Mouse (Mus musculus) midbrain, embryonic 13.5 days (tissue): ENCODE results near the gene St3gal6. TPM values are rescaled to one million over a fixed set of nuclear protein-coding genes. Genes with fewer than 3 reads are reported as not detected.
"Not testable (repeated sequence)": the region's sequence is repeated elsewhere in the genome, so short reads cannot be mapped to it uniquely, and the experiment has no call there.

ENCODE experiments used
- ATAC-seq: fragments of 200-750 bp; cut with Nextera tagmentation; 2 replicates; pipeline ENCODE4 v1.8.0; 2017; ENCODE audit warnings: mild to moderate bottlenecking, moderate TSS enrichment, moderate library complexity
- H3K27ac ChIP-seq: fragments of 300-500 bp; sonication (generic); 2 replicates; pipeline ENCODE4 v1.5.1; 2015; ENCODE audit warnings: inconsistent platforms, mild to moderate bottlenecking, moderate library complexity
- H3K27me3 ChIP-seq: fragments of 300-500 bp; sonication (generic); 2 replicates; pipeline ENCODE4 v1.6.1; 2015; ENCODE audit warnings: mild to moderate bottlenecking, inconsistent platforms
- H3K36me3 ChIP-seq: fragments of 300-500 bp; sonication (generic); 2 replicates; pipeline ENCODE4 v1.6.1; 2015; ENCODE audit warnings: mild to moderate bottlenecking, inconsistent platforms
- H3K4me1 ChIP-seq: fragments of 300-500 bp; sonication (generic); replicated peaks from 2 replicates; pipeline ENCODE4 v1.6.1; 2015; ENCODE audit warnings: inconsistent platforms
- H3K4me2 ChIP-seq: fragments of 300-500 bp; sonication (generic); replicated peaks from 2 replicates; pipeline ENCODE4 v1.6.1; 2015; ENCODE audit warnings: moderate library complexity, mild to moderate bottlenecking, inconsistent platforms
- H3K4me3 ChIP-seq: fragments of 300-500 bp; sonication (generic); replicated peaks from 2 replicates; pipeline ENCODE4 v1.5.1; 2015; ENCODE audit warnings: mild to moderate bottlenecking, inconsistent platforms
- H3K9ac ChIP-seq: fragments of 300-500 bp; sonication (generic); replicated peaks from 2 replicates; pipeline ENCODE4 v1.6.1; 2015; ENCODE audit warnings: mild to moderate bottlenecking, inconsistent platforms
- H3K9me3 ChIP-seq: fragments of 300-500 bp; sonication (generic); 2 replicates; pipeline ENCODE4 v1.6.1; 2016; ENCODE audit warnings: mild to moderate bottlenecking, inconsistent platforms
- WGBS: fragments of 180-500 bp; shearing (Covaris S2); methylation state at CpG from one replicate; pipeline ENCODE4 v1.1.7; 2015; 5-methylcytosine and 5-hydroxymethylcytosine counted together
- polyA plus RNA-seq: library from polyadenylated mRNA; unstranded; fragments of >200 nt; fragmentation: Nextera tagmentation; extraction: Ambion mirVana; gene quantifications from 2 replicates; pipeline ENCODE4 v1.2.1, GENCODE M21; 2015

Gene St3gal6
- polyA plus RNA-seq, 1 experiment from 2014 or later, result 8.3 TPM

DNA sequence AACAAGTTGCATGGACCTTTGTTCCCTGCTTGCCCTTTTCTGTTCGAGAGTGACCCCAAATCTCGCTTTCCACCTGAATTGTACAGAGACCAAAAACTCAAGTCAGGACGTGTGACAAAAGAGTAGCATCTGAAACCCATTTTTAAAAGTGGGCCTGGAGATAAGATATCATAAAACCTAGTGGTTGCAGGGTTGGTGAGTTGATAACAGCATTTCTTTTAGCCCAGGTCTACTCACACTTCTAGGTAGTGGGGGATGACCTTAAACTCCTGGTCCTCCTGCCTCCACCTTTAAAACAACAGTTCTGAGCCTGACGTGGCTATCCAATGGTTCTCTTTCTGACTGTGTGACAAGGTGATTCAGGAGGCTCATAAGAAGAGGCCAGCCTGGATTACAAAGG, 53.2 kb downstream of the St3gal6 start:
- no peaks in the 10 kb centered on the region for H3K4me1 ChIP-seq
- H3K9ac ChIP-seq, result no peak overlapping the region
- H3K36me3 ChIP-seq, result peaks cover 32% of the 10 kb centered on the region
- no peak overlapping the region for H3K27ac ChIP-seq
- H3K9me3 ChIP-seq, result no peaks in the 10 kb centered on the region
- no peaks in the 10 kb centered on the region for H3K27me3 ChIP-seq
- H3K4me2 ChIP-seq, result no peak overlapping the region
- 88% methylated on average over 4 of the region's 4 CpGs for WGBS
- no peak for ATAC-seq
- no peak overlapping the region for H3K4me3 ChIP-seq

DNA sequence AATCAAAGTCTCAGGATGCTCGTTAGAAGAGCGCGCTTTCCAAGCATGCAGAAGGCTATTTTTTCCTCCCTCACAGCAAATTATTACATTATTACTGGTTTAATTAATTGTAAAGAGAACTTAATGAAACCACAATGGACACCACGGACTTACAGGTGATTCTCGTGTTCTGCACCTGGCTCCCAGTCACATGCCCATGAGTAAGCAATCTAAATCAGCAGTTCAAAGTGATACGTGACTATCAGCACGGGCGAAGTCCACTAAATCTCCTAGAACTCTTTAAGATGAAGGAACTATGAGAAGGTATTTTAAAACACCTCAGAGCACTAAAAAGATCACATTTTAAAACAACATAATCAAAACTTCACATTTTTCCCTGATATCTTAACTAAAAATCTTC, 54.0 kb downstream of the St3gal6 start:
- no peak for ATAC-seq
- no peak overlapping the region for H3K9ac ChIP-seq
- no peaks in the 10 kb centered on the region for H3K9me3 ChIP-seq
- peaks cover 40% of the 10 kb centered on the region for H3K36me3 ChIP-seq
- no peak overlapping the region for H3K27ac ChIP-seq
- no peak overlapping the region for H3K4me3 ChIP-seq
- 90% methylated on average over 8 of the region's 8 CpGs for WGBS
- no peak overlapping the region for H3K4me2 ChIP-seq
- no peaks in the 10 kb centered on the region for H3K27me3 ChIP-seq
- no peaks in the 10 kb centered on the region for H3K4me1 ChIP-seq

DNA sequence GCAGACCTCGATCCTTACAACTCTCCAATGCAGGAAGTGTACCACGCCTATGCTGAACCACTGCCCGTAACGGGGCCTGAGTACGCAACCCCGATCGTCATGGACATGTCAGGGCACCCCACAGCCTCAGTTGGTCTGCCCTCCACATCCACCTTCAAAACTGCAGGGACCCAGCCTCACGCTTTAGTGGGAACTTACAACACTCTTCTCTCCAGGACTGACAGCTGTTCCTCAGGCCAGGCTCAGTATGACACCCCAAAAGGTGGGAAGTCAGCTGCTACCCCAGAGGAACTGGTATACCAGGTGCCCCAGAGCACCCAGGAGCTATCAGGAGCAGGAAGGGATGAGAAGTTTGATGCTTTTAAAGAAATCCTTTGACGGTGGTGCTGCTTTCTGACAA, 58.6 kb downstream of the St3gal6 start:
- no peaks in the 10 kb centered on the region for H3K9me3 ChIP-seq
- H3K4me3 ChIP-seq, result no peak overlapping the region
- H3K27me3 ChIP-seq, result no peaks in the 10 kb centered on the region
- no peak overlapping the region for H3K9ac ChIP-seq
- 92% methylated on average over 9 of the region's 9 CpGs for WGBS
- H3K27ac ChIP-seq, result no peak overlapping the region
- H3K4me1 ChIP-seq, result no peaks in the 10 kb centered on the region
- H3K4me2 ChIP-seq, result no peak overlapping the region
- peaks cover 56% of the 10 kb centered on the region for H3K36me3 ChIP-seq
- ATAC-seq, result no peak

DNA sequence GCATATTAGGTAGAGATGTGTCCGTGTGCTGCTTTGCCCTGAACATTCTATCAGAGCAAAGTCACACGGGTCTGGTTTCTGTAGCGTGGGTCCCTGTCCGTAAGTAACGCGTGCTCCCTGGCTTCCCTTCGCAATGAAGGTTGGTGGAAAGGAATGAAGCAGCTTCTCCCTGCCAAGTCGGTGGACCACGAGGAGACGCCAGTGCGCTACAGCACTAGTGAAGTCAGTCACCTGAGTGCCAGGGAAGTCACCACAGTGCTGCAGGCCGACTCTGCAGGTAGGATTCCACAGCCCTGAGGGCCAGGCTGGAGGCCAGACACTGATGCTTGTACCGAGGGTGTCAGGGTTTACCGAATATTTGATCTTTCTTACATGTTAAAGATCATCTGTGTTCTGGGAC, 60.0 kb downstream of the St3gal6 start:
- Histone ChIP-seq H3K4me3 (no peak overlapping the region), H3K27me3 (no peaks in the 10 kb centered on the region), H3K4me1 (no peaks in the 10 kb centered on the region), H3K9ac (no peak overlapping the region), H3K9me3 (no peaks in the 10 kb centered on the region), H3K36me3 (peaks cover 63% of the 10 kb centered on the region), H3K4me2 (no peak overlapping the region), H3K27ac (no peak overlapping the region)
- 94% methylated on average over 14 of the region's 14 CpGs for WGBS
- ATAC-seq, result no peak

DNA sequence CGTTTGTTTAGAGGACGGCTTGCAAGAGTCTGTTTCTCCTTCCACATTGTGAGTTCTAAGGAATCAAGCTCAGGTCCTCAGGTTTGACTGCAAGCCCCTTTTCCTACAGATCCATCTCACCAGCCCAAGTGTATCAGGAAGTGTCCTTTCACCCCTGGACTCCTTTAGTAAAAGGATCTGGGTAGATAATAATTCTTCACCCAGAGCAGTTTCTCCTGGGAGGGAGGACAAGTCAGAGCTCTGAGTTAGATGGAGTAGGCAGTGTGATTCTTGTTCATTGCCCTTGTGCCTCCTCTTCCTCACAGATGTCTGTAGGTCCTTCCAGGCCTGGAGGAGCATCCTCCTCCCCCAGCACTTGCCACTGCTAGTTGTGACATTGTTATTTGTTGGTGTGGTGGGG, 61.5 kb downstream of the St3gal6 start:
- WGBS, result 92% methylated on average over 2 of the region's 2 CpGs

DNA sequence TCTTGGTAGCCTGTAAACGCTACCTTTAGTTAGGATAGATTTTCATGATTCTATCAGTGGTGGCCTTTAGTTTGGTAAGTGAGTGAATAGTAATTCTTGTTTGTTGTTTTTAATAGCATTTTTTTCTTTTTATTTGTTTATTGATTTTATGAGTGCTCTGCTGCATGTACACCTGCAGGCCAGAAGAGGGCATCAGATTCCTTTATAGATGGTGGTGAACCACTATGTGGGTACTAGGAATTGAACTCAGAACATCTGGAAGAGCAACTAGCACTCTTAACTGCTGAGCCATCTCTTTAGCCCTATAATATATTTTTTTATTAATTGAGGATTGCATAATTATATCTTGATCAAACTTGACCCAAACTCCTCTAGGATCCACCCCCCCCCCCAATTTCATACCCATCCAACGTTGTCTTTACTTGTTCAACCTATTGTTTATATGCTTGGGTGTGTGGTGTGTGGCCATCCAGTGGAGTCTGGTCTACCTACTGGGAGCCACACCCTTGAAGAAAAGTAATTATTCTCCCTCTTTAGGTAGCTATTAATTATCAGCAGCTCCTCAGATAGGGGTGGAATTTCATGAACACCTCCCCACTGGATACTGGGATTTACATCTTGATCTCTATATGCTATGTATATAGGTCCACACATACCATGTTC, 62.1 kb downstream of the St3gal6 start:
- Histone ChIP-seq H3K4me2 (no peak overlapping the region), H3K36me3 (peaks cover 70% of the 10 kb centered on the region), H3K4me3 (no peak overlapping the region), H3K9ac (no peak overlapping the region), H3K9me3 (no peaks in the 10 kb centered on the region), H3K4me1 (no peaks in the 10 kb centered on the region), H3K27ac (no peak overlapping the region), H3K27me3 (no peaks in the 10 kb centered on the region)
- no peak for ATAC-seq
- 89% methylated on average over 2 of the region's 2 CpGs for WGBS

More for the DNA sequence above, 61.5 kb downstream of the St3gal6 start:
- no peaks in the 10 kb centered on the region for H3K27me3 ChIP-seq
- H3K4me3 ChIP-seq, result no peak overlapping the region
- H3K4me1 ChIP-seq, result no peaks in the 10 kb centered on the region
- peaks cover 71% of the 10 kb centered on the region for H3K36me3 ChIP-seq
- H3K27ac ChIP-seq, result no peak overlapping the region
- H3K4me2 ChIP-seq, result no peak overlapping the region
- no peak overlapping the region for H3K9ac ChIP-seq
- no peaks in the 10 kb centered on the region for H3K9me3 ChIP-seq
- ATAC-seq, result no peak

DNA sequence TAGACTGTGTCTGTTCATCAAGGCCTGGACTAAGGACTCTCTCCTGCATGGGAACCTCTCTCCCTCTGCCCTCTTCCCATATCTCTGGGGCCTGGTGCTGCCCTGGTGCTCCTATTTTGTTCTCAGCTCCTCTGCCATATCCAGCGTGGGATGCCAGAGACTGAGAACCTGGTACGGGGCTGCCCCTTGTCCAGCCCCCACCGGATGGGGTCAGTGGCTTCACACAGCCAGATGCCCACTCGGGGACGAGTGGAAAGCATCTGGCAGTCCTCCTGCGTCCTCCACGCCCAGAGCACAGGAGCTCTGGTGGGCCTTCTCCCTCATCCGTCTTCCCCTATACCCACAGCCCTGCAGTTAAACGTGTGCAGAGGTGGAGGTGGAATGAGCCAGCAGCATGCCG, 63.7 kb downstream of the St3gal6 start:
- H3K36me3 ChIP-seq, result peaks cover 62% of the 10 kb centered on the region
- H3K9me3 ChIP-seq, result no peaks in the 10 kb centered on the region
- H3K9ac ChIP-seq, result no peak overlapping the region
- no peak overlapping the region for H3K4me3 ChIP-seq
- no peaks in the 10 kb centered on the region for H3K4me1 ChIP-seq
- H3K27me3 ChIP-seq, result no peaks in the 10 kb centered on the region
- WGBS, result 92% methylated on average over 10 of the region's 10 CpGs
- H3K27ac ChIP-seq, result no peak overlapping the region
- no peak overlapping the region for H3K4me2 ChIP-seq
- no peak for ATAC-seq

DNA sequence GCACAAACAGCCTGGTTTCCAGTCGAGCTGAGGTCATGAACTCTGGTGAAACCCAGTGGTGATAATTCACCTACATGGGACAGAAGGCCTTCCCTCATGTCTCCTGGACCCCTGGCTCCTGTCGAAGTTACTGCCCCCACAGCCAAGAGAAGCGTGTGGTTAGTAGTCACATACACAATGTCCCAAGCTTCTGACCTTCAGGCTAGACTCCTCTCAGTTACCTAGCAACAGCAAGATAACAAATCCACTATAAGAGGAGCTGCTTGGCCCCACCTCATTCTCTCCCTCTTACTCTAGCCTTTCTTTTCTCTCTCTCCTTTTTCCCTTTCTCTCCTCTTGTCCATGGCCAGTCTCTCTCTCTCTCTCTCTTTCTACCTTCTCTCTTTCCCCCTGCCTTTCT, 64.1 kb downstream of the St3gal6 start:
- ATAC-seq, H3K27ac ChIP-seq, H3K4me3 ChIP-seq, H3K4me1 ChIP-seq, H3K4me2 ChIP-seq, H3K27me3 ChIP-seq, H3K9ac ChIP-seq, H3K9me3 ChIP-seq: not testable (repeated sequence)
- peaks cover 58% of the 10 kb centered on the region for H3K36me3 ChIP-seq
- WGBS, result 51% methylated on average over 3 of the region's 3 CpGs

DNA sequence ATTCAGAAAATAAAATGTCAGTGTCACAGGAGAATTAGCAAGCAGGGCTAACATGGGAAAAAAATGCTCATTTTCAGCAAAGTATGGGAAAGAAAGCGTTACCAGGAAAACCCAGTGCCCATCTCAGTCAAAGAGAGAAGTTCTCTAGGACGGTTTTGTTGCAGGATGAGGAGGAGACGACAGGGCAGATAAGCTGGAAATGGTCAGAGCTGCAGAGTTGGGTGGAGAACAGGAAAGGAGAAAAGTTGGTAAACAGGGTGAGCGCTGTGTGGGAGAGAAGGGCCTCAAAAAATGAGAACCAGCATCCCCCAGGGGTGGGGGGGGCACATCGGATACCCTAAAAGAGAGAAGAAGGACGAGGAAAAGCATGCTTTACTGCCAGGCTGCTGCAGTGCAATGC, 67.1 kb downstream of the St3gal6 start:
- no peak overlapping the region for H3K9ac ChIP-seq
- H3K4me2 ChIP-seq, result no peak overlapping the region
- H3K4me1 ChIP-seq, result no peaks in the 10 kb centered on the region
- no peaks in the 10 kb centered on the region for H3K27me3 ChIP-seq
- no peaks in the 10 kb centered on the region for H3K9me3 ChIP-seq
- no peak for ATAC-seq
- 86% methylated on average over 6 of the region's 6 CpGs for WGBS
- peaks cover 44% of the 10 kb centered on the region for H3K36me3 ChIP-seq
- H3K4me3 ChIP-seq, result no peak overlapping the region
- H3K27ac ChIP-seq, result no peak overlapping the region

DNA sequence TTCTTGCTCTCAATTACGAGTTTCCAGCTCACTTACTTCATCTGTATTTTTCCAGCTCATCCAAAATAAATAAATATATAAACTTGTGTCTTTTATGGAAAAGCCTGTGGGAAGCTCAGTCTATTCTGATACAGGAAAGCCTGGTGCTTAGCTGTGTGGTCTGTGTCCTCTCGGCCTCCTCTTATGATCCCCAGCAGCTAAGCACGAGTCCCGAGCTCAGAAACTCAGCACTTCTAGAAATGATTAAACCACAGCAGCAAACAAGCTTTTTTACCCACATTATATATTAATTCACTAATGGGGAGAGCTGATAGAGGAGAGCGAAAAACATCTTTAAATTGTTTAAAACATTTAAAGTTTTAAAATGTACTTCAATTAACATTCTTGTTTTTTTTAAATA, 67.6 kb downstream of the St3gal6 start:
- no peaks in the 10 kb centered on the region for H3K27me3 ChIP-seq
- no peak for ATAC-seq
- no peak overlapping the region for H3K4me3 ChIP-seq
- peaks cover 45% of the 10 kb centered on the region for H3K36me3 ChIP-seq
- WGBS, result 91% methylated on average over 5 of the region's 5 CpGs
- H3K27ac ChIP-seq, result no peak overlapping the region
- H3K4me2 ChIP-seq, result no peak overlapping the region
- H3K4me1 ChIP-seq, result no peaks in the 10 kb centered on the region
- no peaks in the 10 kb centered on the region for H3K9me3 ChIP-seq
- H3K9ac ChIP-seq, result no peak overlapping the region

DNA sequence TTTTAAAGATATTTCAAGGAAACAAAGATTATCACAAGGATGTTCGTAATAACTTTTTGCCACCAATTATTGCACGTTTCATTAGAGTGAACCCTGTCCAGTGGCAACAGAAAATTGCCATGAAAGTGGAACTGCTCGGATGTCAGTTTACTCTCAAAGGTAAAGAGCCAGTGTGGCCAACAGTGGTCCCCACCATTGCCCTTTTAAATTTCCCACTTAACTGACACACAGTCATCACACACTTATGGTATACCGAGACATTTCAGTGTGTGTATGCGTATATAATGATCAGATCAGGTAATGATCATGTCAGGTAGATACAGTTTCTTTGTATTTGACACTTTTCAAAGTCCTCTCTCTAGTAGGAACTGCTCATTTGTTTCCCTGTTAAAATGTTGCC, 68.9 kb downstream of the St3gal6 start:
- Histone ChIP-seq H3K4me2 (no peak overlapping the region), H3K9ac (no peak overlapping the region), H3K9me3 (no peaks in the 10 kb centered on the region), H3K27ac (no peak overlapping the region), H3K36me3 (peaks cover 45% of the 10 kb centered on the region), H3K4me1 (no peaks in the 10 kb centered on the region), H3K27me3 (no peaks in the 10 kb centered on the region), H3K4me3 (no peak overlapping the region)
- 88% methylated on average over 5 of the region's 5 CpGs for WGBS
- no peak for ATAC-seq

DNA sequence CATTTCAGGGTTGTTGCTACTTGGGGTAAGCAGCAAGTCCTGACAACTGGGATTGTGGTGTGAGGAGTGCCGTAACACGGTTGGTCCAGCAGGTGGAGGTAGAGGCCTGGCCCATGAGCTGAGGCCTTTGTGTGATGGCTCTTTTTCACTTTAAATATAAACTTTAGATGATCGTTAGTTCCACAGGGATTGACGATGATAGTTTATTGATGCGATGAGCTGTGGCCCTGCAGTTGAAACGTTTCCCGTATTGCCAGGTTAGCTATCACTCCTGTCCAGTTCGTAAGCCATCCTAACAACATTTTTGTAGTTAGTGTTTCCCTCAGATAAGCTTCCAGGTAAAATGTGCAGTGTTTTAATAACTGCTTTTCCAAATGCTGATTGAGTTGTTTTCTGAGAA, 69.4 kb downstream of the St3gal6 start:
- H3K4me1 ChIP-seq, result no peaks in the 10 kb centered on the region
- H3K9me3 ChIP-seq, result no peaks in the 10 kb centered on the region
- WGBS, result 81% methylated on average over 8 of the region's 8 CpGs
- peaks cover 44% of the 10 kb centered on the region for H3K36me3 ChIP-seq
- H3K4me3 ChIP-seq, result no peak overlapping the region
- H3K9ac ChIP-seq, result no peak overlapping the region
- no peak overlapping the region for H3K27ac ChIP-seq
- H3K27me3 ChIP-seq, result no peaks in the 10 kb centered on the region
- no peak for ATAC-seq
- H3K4me2 ChIP-seq, result no peak overlapping the region

DNA sequence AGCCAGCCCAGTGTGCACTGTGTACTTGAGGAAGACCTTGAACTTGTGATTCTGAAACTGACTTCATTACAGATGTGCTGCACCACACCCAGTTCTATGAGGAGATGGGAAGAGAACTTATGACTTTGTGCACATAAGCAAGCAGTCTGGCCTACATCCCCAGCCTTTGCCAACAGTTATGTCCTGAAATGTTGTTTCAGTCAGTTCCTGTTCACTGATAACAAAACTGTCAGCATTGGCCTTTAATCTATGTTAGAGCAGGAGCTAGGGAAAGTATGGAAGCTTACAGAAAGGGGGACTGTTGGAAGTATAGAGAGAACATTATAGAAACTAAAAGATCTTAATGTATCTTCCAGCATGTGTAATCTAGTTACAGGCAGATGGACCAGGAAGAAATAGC, 70.2 kb downstream of the St3gal6 start:
- ATAC-seq, result no peak

More for the DNA sequence above, 70.2 kb downstream of the St3gal6 start:
- H3K4me2 ChIP-seq, result no peak overlapping the region
- H3K4me1 ChIP-seq, result no peaks in the 10 kb centered on the region
- peaks cover 40% of the 10 kb centered on the region for H3K36me3 ChIP-seq
- no peaks in the 10 kb centered on the region for H3K9me3 ChIP-seq
- no peak overlapping the region for H3K9ac ChIP-seq
- H3K4me3 ChIP-seq, result no peak overlapping the region
- H3K27ac ChIP-seq, result no peak overlapping the region
- H3K27me3 ChIP-seq, result no peaks in the 10 kb centered on the region
